Mouse (Mus musculus) embryo, embryonic 10 days (tissue): Measurements from ENCODE around the gene Sertad3.
A peak's percentile ranks its signal among the peaks of the same experiment; 100 is the strongest.

Source experiments
- DNase-seq: peaks from one replicate; pipeline ENCODE4 v3.0.0-alpha.2; 2015; ENCODE audit warnings: low spot score

Sertad3 gene

GRCm38 (mm10) chr7:27467648-27468047, 5.9 kb upstream of the Sertad3 start:
- DNase-seq, result no peak

DNA sequence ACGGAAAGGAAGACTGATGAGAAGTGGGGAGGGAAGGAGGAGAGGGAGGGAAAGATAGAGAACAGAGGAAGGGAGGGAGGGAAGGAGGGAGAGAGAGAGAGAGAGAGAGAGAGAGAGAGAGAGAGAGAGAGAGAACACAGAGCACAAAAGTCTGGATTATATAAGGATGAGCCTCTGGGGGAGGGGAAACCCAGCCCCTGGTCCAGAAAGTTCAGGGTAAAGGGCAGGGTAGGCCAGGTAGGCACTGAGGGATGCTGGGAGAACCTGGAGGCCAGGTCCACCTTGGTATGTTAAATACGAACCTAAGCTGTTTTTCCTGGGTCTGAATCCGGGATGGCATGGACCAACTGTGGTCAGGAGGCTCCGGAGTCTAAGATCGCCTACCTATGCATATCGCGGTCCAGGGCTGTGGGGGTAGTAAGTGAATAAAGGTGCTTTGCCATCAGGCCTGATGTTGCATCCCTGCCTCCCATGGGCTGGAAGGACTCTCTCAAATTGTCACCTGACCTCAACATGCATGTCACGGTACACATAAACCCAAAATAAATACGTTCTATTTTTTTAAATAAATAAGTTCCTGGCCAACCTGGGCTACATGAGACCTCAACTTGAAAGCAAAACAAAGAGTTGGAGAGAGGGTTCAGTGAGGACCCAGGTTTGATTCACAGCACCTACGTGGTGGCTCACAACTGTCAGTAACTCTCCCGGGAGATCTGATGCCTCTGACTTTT, 2.0 kb upstream of the Sertad3 start:
- DNase-seq, result no peak

DNA sequence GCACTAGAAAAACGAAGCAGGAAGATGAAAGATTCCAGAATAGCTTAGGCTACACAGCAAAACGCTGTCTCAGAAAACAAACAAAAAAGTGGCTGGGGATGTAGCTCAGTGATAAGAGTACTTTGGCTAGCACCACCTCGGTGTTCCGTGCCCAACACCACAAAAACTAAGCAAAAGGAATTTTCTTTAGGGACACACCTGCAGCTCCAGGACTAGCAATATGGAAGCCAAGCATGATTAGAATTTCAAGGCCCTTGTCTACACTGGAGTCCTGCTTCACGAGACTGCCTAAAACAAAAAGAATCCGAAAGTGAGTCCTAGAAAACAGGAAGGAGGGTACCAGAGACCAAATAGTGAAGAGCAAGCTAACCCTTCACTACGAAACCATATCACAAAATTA, 972 bp upstream of the Sertad3 start:
- DNase-seq, result no peak

GRCm38 (mm10) chr7:27473835-27474489, 394 bp downstream of the Sertad3 start:
- DNase-seq, result no peak

GRCm38 (mm10) chr7:27474490-27474954, 954 bp downstream of the Sertad3 start:
- peak; percentile 99 for DNase-seq

- no peak for DNase-seq
Observed at GRCm38 (mm10) chr7:27475596-27475995, 2.0 kb downstream of the Sertad3 start.

GRCm38 (mm10) chr7:27476098-27476635, 2.6 kb downstream of the Sertad3 start:
- no peak for DNase-seq

GRCm38 (mm10) chr7:27478561-27478960, 5.0 kb downstream of the Sertad3 start:
- DNase-seq, result no peak

DNA sequence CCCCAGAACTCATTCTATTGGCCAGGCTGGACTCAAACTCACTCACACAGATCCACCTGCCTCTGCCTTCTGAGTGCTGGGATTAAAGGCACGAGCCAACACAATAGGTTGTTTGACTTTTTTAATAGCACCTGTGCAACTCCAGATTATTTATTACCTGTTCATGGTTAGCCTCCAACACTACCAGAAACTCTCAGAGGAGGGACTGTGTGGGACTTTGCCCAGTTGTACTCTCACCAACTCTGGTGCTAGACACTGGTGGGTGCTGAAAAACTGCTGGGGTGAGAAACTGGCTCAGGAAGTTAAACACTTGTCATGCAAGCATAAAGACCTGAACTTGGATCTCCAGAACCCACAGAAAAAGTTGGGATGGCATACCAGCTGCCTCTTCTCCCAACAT, 6.2 kb downstream of the Sertad3 start:
- DNase-seq, result no peak

DNA sequence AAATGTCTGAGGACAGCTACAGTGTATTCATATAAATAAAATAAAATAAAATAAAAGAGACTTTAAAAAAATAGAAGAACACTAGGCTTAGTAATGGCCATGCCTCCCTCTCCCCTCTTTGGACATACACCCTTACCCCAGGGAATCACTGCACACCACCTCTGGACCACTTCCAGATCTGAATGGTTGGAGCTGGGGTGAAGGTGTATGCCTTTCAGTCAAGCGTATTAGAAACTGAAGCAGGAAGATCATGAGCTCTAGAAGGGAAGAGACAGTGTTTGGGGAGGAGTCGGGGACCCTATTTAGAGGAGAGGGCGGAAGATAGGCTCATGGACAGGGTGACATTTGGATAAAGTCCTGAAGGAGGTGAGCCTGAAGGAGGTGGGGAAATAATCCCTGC, 6.9 kb downstream of the Sertad3 start:
- DNase-seq, result no peak

GRCm38 (mm10) chr7:27480927-27481626, 7.5 kb downstream of the Sertad3 start:
- no peak for DNase-seq

- peak; percentile 85 for DNase-seq
Observed at GRCm38 (mm10) chr7:27481627-27481969, 8.0 kb downstream of the Sertad3 start.

DNA sequence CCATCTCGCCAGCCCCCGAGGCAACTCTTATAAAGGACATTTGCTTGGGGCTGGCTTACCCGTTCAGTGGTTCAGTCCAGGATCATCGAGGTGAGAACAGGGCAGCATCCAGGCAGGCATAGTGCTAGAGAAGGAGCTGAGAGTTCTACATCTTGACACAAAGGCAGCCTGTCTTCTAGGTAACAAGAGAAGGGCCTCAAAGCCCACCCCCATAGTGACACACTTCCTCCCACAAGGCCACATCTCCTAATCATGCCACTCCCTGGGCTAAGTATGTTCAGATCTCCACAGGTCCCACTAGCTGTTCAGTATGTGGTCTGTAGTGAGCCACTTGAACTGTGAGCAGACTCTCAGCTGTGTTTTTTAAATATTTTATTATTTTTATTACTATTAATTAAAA, 10.3 kb downstream of the Sertad3 start:
- DNase-seq, result no peak

DNA sequence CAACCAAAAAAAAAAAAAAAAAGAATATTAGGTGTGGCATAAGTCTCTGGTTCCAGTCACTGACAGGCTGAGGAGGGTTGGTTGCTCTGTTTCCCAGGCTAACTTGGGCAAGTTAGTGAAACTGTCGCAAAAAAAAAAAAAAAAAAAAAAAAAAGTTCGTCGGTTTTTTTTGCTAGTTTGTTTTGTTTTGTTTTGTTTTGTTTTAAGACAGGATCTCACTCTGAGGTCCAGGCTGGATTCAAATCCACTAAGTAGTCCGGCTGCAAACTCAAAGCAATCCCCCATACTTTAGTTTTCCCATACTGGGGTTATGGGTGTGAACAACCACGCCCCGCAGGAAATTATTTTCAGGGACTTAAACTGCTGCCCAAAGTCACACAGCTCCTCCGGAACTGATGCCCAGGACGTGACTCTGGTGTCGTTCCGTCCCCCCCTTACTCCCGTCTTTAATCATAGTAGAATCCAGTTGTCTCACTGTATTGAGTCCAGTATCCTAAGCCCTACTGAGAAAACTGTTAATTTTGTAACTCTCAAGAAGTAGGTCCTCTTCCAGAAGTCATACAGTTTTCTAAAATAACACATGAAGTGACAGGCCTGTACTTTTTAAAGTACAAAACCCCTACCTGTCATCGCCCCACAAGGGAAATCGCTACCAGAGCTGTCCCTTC, 12.7 kb downstream of the Sertad3 start:
- DNase-seq, result no peak

- peak; percentile 100 for DNase-seq
Observed at GRCm38 (mm10) chr7:27486770-27487697, 13.5 kb downstream of the Sertad3 start, which contains the start of gene Sertad1. Gene Sertad1, plus strand, starts transcription at chr7:27486910.

- DNase-seq, result peak; percentile 43
Observed at GRCm38 (mm10) chr7:27487740-27488268, 14.2 kb downstream of the Sertad3 start.

DNA sequence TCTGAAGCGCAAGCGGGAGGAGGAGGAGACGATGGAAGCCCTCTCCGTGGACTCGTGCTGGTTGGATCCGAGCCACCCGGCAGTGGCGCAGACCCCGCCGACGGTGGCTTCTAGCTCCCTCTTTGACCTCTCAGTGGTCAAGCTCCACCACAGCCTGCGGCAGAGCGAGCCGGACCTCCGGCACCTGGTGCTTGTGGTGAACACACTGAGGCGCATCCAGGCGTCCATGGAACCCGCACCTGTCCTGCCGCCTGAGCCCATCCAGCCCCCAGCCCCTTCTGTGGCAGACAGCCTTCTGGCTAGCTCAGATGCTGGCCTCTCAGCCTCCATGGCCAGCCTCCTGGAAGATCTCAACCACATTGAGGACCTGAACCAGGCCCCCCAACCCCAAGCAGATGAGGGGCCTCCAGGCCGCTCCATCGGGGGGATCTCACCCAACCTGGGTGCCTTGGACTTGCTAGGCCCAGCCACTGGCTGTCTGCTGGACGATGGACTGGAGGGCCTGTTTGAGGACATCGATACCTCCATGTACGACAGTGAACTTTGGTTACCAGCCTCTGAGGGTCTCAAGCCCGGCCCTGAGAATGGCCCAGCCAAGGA, 15.8 kb downstream of the Sertad3 start:
- DNase-seq, result no peak

GRCm38 (mm10) chr7:27490227-27490542, 16.6 kb downstream of the Sertad3 start:
- no peak for DNase-seq

GRCm38 (mm10) chr7:27490543-27491329, 17.2 kb downstream of the Sertad3 start:
- DNase-seq, result peak; percentile 86

DNA sequence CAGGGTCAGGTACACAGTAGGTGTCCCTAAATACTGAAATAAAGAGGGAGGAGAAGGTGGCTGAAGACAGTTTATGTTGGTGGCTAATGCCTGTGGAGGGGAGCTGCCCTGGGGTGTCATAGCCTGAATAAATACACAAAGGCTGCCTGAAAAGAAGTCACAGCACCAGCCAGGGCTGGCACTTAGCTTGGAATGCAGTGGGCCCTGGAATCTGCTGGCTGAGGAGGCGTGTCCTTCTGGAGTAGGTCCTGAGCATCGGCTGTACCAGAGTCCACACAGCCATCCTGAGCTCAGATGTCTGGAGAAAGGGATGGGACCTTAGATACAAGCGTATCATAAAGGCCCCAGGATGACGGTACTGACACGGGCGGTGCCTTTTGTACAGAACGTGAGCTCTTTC, 18.3 kb downstream of the Sertad3 start:
- no peak for DNase-seq
